Mouse (Mus musculus) limb, embryonic 10.5 days (tissue): Measurements from ENCODE around the gene Layn. TPM values are rescaled to one million over a fixed set of nuclear protein-coding genes. Genes with fewer than 3 reads are reported as not detected.

Experiments
- microRNA counts: library from miRNA; unstranded; fragments of <30 nt; microRNA quantifications from one replicate; lab custom pipeline; 2017
- microRNA-seq: library from miRNA; unstranded; fragments of <30 nt; microRNA quantifications from one replicate; pipeline ENCODE4, GENCODE M21; 2017
- polyA plus RNA-seq: library from polyadenylated mRNA; unstranded; fragments of >200 nt; fragmentation: Nextera tagmentation; extraction: Ambion mirVana; gene quantifications from 2 replicates; pipeline ENCODE4 v1.2.1, GENCODE M21; 2016

Layn gene
- polyA plus RNA-seq, 1 experiment from 2014 or later, result 3.7 TPM

MicroRNA genes within 50 kb of the gene (microRNA counts, 519-probe panel; counts per million panel counts)
- 684 counts per million, percentile 72 among the panel's probes with 10 or more counts for microRNA mmu-miR-34b-3p (lab: Ali Mortazavi, UCI)
- microRNA mmu-miR-34b-5p (lab: Ali Mortazavi, UCI), result 684 counts per million, percentile 72 among the panel's probes with 10 or more counts
- 684 counts per million, percentile 72 among the panel's probes with 10 or more counts for microRNA mmu-miR-34c (lab: Ali Mortazavi, UCI)

Small RNA genes within 50 kb of the gene (microRNA-seq; reads per million reads assigned to microRNA genes)
- gene Mir34b (44.3 reads per million, percentile 40 among the genes with 10 or more reads in this experiment), gene Mir34c (1,147 reads per million, percentile 76 among the genes with 10 or more reads in this experiment)

Other genes with a start within 250 kb of the Layn start
- gene Ppp2r1b, start 231.8 kb downstream of the Layn start, polyA plus RNA-seq, result 159 and 177 TPM in 2 replicates
- 13.2 and 16.7 TPM in 2 replicates for gene Sik2, start 68.0 kb downstream of the Layn start, polyA plus RNA-seq
- gene Btg4, start 16.2 kb downstream of the Layn start, polyA plus RNA-seq, result not detected in 2 replicates
- gene 4833427G06Rik, start 25.0 kb upstream of the Layn start, polyA plus RNA-seq, result 0.15 TPM in 1 of 2 replicates, not detected in the other
- 0.03 TPM in 1 of 2 replicates, not detected in the other for gene Gm32742, start 88.4 kb upstream of the Layn start, polyA plus RNA-seq
- not detected in 2 replicates for gene Pou2af1, start 136.6 kb upstream of the Layn start, polyA plus RNA-seq
- 1.6 and 2.2 TPM in 2 replicates for gene Colca2, start 201.5 kb upstream of the Layn start, polyA plus RNA-seq